Mouse (Mus musculus): ENCODE measurements at regions not wholly inside any gene's neighbourhood (a gene's known extent, or its start where the extent isn't known, plus 50 kb on each side); places are given as distances from the start of the nearest gene placed in this dataset.

GRCm38 (mm10) chr4:131431188-131431587 is 406.9 kb downstream of the Ptpru start:
- TF ChIP-seq CTCF (IDR thresholded peaks at IDR 0.05; ENCODE audit: borderline replicate concordance, insufficient read depth, low read depth, low read length) (peak; percentile 96), POLR2A (IDR thresholded peaks at IDR 0.05; ENCODE audit: borderline replicate concordance, insufficient read depth, low read length) (no peak)

All from cerebellum, adult 2 months (tissue).